ENCODE assay signal across 10 mouse cellular contexts in genomic region chr9:58546630-58547360, GRCm38 (mm10). TPM values are rescaled to one million over a fixed set of nuclear protein-coding genes. Genes with fewer than 3 reads are reported as not detected.
A peak's percentile ranks its signal among the peaks of the same experiment; 100 is the strongest.
DNase-seq lines count a peak whose midpoint lies in the region; ATAC-seq lines count a peak whose summit lies in the region.
"Had no signal": no experiment of that assay in that cellular context is flagged by ENCODE, and none has a peak within 500 bp of the region (broad histone marks: within the 10 kb centered on the region; RNA-seq: fewer than 3 reads in every experiment).

No protein-coding gene starts in this region.

- no peak for ATAC-seq in cerebellum, adult (ENCODE audit: insufficient number of reproducible peaks, low FRiP score, low TSS enrichment)
- ATAC-seq in activated CD4-positive, CD25-positive, alpha-beta regulatory T cell, adult 4 months = no peak

- peak; percentile 76 for DNase-seq in cerebellum, adult 11-12 months
- peak; percentile 72 for DNase-seq in urinary bladder, postnatal 14 days (ENCODE audit: low spot score)
- DNase-seq in urinary bladder, postnatal 10 days (ENCODE audit: low spot score) = no peak
- DNase-seq in gastrocnemius, adult 8-10 months (ENCODE audit: low spot score in 2 of 2) = peak; percentile 36 to 43
- DNase-seq in telencephalon, adult 2 months (ENCODE audit: low read depth, low spot score) = peak; percentile 77
- no peak for DNase-seq in ovary, postnatal 14 days (ENCODE audit: low spot score)
- DNase-seq: thymus, postnatal 25 days had no signal

RNA-seq across cellular contexts. Expression of gene Cd276, which starts 8.4 kb away (rescaled TPM):
- 10 to 100 TPM in 2 of 4 experiments, 1 to 10 TPM in 2; 5.9 to 13.6 (median 10.6) TPM for total RNA-seq in gastrocnemius, adult 8-10 months (2022)
- not detected for polyA plus RNA-seq in activated CD4-positive, CD25-positive, alpha-beta regulatory T cell, adult 4 months (2017; shearing (Covaris generic))

RNA-seq across cellular contexts. Expression of gene Nptn, which starts 35.2 kb away (rescaled TPM):
- total RNA-seq in gastrocnemius, adult 8-10 months (2022) = 100 to 1,000 TPM in 2 of 4 experiments, 10 to 100 TPM in 2; 90.1 to 125 (median 108) TPM
- 100 to 1,000 TPM; 106 to 119 TPM for polyA plus RNA-seq in activated CD4-positive, CD25-positive, alpha-beta regulatory T cell, adult 4 months (2017; shearing (Covaris generic))

RNA-seq across cellular contexts. Expression of gene Insyn1, which starts 58.4 kb away (rescaled TPM):
- total RNA-seq in gastrocnemius, adult 8-10 months (2022) = 10 to 100 TPM; 21.3 to 34.2 (median 28.3) TPM
- not detected for polyA plus RNA-seq in activated CD4-positive, CD25-positive, alpha-beta regulatory T cell, adult 4 months (2017; shearing (Covaris generic))
- polyA plus RNA-seq: liver, adult 2 months had no signal

Comparison
In these comparisons a context has a peak if more than half of its experiments do, and no peak if none do; other contexts are left out.
1. DNase-seq: peak in cerebellum, adult 11-12 months (single experiment), urinary bladder, postnatal 14 days (single experiment), gastrocnemius, adult 8-10 months (2 of 2) and telencephalon, adult 2 months (single experiment); none in urinary bladder, postnatal 10 days (single experiment) and ovary, postnatal 14 days (single experiment).